Mouse (Mus musculus): Measurements from ENCODE around the gene Irf6. TPM values are rescaled to one million over a fixed set of nuclear protein-coding genes. Genes with fewer than 3 reads are reported as not detected.

The Irf6 gene
- polyA plus RNA-seq (2017; shearing (Covaris generic)), result 22.5 TPM

GRCm38 (mm10) chr1:193152872-193153271 lies at the start of gene Irf6:
Irf6 (plus strand) TSS chr1:193153111.

GRCm38 (mm10) chr1:193129786-193130455 lies 23.0 kb upstream of the Irf6 start, which contains the start of gene Diexf:
Diexf (minus strand) TSS chr1:193130272.

GRCm38 (mm10) chr1:193167746-193168145 lies 14.8 kb downstream of the Irf6 start, which contains the start of gene A130010J15Rik:
A130010J15Rik (plus strand) TSS chr1:193168046.

GRCm38 (mm10) chr1:193201383-193201778 lies 48.5 kb downstream of the Irf6 start, which contains the start of gene Traf3ip3:
Traf3ip3 (minus strand) TSS chr1:193201703.

GRCm38 (mm10) chr1:193207503-193207902 lies 54.6 kb downstream of the Irf6 start, which contains the start of gene Lamb3:
Lamb3 (plus strand) TSS chr1:193207699.

Other genes starting within 250 kb of the Irf6 start
- gene Syt14, start 117.3 kb upstream of the Irf6 start, polyA plus RNA-seq (2017; shearing (Covaris generic)), result 0.13 TPM
- gene Diexf, start 22.8 kb upstream of the Irf6 start, polyA plus RNA-seq (2017; shearing (Covaris generic)), result 5.4 TPM
- 10.1 TPM for gene A130010J15Rik, start 14.9 kb downstream of the Irf6 start, polyA plus RNA-seq (2017; shearing (Covaris generic))
- gene Traf3ip3, start 48.6 kb downstream of the Irf6 start, polyA plus RNA-seq (2017; shearing (Covaris generic)), result 639 TPM
- gene Lamb3, start 54.6 kb downstream of the Irf6 start, polyA plus RNA-seq (2017; shearing (Covaris generic)), result 23.6 TPM
- gene Hsd11b1, start 111.0 kb downstream of the Irf6 start, polyA plus RNA-seq (2017; shearing (Covaris generic)), result 137 TPM
- gene G0s2, start 120.1 kb downstream of the Irf6 start, polyA plus RNA-seq (2017; shearing (Covaris generic)), result 2.2 TPM
- gene Camk1g, start 217.2 kb downstream of the Irf6 start, polyA plus RNA-seq (2017; shearing (Covaris generic)), result not detected